Mouse (Mus musculus): ENCODE data around the gene Diaph2. TPM values are rescaled to one million over a fixed set of nuclear protein-coding genes. Genes with fewer than 3 reads are reported as not detected.
"Not testable (repeated sequence)": the region's sequence is repeated elsewhere in the genome, so short reads cannot be mapped to it uniquely, and the experiment has no call there.

Gene Diaph2
- polyA plus RNA-seq, 1 experiment from 2014 or later = 4.6 TPM

DNA sequence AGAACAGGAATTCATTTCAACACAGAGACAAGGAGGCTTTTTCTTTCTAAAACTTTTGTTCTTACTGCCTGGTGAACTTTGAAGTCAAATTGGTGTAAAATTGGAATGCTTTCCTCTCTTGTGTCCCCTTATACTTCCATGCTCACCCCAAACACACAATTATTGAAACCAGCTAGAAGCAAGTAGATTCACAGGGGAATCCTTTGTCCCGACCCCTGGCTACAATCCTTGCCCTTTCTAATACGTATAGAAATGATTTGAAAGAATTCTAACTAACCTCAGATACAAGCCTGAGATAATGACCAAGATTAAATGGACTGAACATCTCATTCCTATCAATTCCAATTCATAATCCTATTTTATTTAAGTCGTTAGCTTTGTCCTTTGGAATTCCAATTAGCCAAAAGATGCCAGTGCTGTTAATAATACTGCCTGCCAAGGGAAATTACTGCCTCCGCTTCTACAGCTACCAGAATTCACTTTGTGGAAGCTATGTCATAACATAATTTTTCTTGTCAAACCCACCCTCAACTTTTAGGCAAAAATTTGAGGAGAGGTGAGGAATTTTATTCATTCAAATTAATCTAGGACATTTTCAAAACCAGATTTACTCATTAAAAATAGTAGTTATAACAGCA, 644.1 kb downstream of the Diaph2 start:
- Histone ChIP-seq H3K36me3 (no peaks in the 10 kb centered on the region), H3K4me2 (replicated peaks) (no peak overlapping the region), H3K27ac (no peak overlapping the region), H3K4me3 (no peak overlapping the region), H3K9ac (no peak overlapping the region), H3K4me1 (no peaks in the 10 kb centered on the region), H3K9me3 (no peaks in the 10 kb centered on the region), H3K27me3 (no peaks in the 10 kb centered on the region)
- 61% methylated on average over 4 of the region's 4 CpGs for WGBS
- no peak for ATAC-seq (ENCODE audit: low FRiP score, low read depth)

DNA sequence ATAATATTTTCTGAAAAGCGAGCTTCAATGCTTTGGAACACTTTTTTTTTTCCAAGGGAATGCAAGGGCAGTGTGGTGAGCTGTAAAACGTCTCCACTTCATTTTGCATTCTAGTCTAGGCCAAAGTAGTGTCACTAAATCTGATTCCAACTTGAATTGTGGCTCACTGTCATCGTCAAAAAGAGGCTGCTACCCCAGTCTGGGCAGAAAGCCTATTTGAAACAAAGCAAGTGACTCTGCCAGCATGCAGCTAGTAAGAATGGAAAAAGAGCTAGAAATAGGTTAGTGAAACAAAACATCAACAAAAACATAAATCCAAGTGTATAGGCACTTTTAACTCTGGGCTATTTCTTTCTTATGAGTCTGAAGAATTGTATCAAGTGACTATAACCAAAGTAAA, 653.7 kb downstream of the Diaph2 start:
- H3K36me3 ChIP-seq = no peaks in the 10 kb centered on the region
- 41% methylated on average over 3 of the region's 3 CpGs for WGBS
- H3K4me3 ChIP-seq = no peak overlapping the region
- H3K9ac ChIP-seq = no peak overlapping the region
- ATAC-seq (ENCODE audit: low FRiP score, low read depth) = no peak
- no peaks in the 10 kb centered on the region for H3K4me1 ChIP-seq
- H3K27me3 ChIP-seq = no peaks in the 10 kb centered on the region
- H3K27ac ChIP-seq = no peak overlapping the region
- no peaks in the 10 kb centered on the region for H3K9me3 ChIP-seq
- H3K4me2 ChIP-seq (replicated peaks) = no peak overlapping the region

DNA sequence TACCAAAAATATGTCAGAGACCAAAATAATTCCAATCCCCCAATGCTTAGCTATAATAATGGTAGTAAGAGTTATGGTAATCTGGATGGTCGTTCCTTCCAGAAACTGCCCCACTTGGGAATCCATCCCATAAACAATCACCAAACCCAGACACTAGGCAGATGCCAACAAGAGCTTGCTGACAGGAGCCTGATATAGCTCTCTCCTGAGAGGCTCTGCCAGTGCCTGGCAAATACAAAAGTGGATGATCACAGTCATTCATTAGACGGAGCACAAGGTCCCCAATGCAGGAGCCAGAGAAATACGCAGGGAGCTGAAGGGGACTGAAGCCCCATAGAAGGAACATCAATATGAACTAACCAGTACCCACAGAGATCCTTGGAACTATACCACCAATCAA, 657.9 kb downstream of the Diaph2 start:
- H3K4me1 ChIP-seq; H3K27me3 ChIP-seq; H3K4me3 ChIP-seq; H3K36me3 ChIP-seq; H3K9ac ChIP-seq; H3K9me3 ChIP-seq; ATAC-seq (ENCODE audit: low FRiP score, low read depth); H3K4me2 ChIP-seq (replicated peaks); H3K27ac ChIP-seq: not testable (repeated sequence)
- 88% methylated on average over 3 of the region's 3 CpGs for WGBS

DNA sequence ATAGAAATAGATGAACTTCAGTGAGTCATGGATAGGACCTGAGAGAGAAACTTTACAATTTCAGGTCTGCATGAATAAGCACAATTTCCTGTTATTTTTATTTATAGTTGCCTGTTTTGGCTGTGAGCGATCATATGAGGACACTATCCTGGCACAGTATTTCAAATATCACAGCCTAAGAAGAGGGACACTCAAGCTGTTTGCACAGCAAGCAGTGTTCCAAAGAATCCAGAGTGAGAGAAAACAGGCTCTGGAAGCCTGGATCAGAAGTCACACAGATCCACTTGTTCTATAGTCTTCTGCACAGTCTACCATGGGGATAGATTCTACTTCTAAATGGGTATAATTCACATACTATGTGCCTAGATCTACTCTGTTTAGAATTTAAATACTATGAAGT, 659.4 kb downstream of the Diaph2 start:
- Histone ChIP-seq H3K9ac (no peak overlapping the region), H3K36me3 (no peaks in the 10 kb centered on the region), H3K4me3 (no peak overlapping the region), H3K27me3 (no peaks in the 10 kb centered on the region), H3K4me2 (replicated peaks) (no peak overlapping the region), H3K9me3 (no peaks in the 10 kb centered on the region), H3K4me1 (no peaks in the 10 kb centered on the region), H3K27ac (no peak overlapping the region)
- 90% methylated on average over 1 of the region's 1 CpGs for WGBS
- ATAC-seq (ENCODE audit: low FRiP score, low read depth) = no peak

DNA sequence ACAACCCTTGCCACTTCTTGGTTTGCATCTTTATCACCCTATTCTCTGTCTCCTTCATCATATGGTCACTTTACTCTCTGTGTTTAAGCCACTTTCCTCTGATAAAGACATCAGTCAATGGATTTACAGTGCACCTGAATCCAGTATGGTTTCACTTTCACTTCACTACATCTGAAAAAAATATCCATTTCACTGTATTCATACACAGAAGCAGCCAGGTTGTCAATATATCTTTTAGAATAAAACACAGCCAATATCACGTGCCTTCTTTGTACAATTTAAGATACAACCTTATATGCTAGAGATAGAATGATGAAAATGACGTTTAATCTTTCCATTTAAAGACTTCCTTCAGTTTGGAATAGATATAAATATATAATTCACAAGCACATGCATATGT, 673.6 kb downstream of the Diaph2 start:
- H3K36me3 ChIP-seq = no peaks in the 10 kb centered on the region
- no peaks in the 10 kb centered on the region for H3K9me3 ChIP-seq
- no peak overlapping the region for H3K4me2 ChIP-seq (replicated peaks)
- WGBS = 71% methylated on average over 2 of the region's 2 CpGs
- no peak overlapping the region for H3K4me3 ChIP-seq
- no peak overlapping the region for H3K9ac ChIP-seq
- H3K27me3 ChIP-seq = no peaks in the 10 kb centered on the region
- no peak overlapping the region for H3K27ac ChIP-seq
- no peaks in the 10 kb centered on the region for H3K4me1 ChIP-seq
- no peak for ATAC-seq (ENCODE audit: low FRiP score, low read depth)

DNA sequence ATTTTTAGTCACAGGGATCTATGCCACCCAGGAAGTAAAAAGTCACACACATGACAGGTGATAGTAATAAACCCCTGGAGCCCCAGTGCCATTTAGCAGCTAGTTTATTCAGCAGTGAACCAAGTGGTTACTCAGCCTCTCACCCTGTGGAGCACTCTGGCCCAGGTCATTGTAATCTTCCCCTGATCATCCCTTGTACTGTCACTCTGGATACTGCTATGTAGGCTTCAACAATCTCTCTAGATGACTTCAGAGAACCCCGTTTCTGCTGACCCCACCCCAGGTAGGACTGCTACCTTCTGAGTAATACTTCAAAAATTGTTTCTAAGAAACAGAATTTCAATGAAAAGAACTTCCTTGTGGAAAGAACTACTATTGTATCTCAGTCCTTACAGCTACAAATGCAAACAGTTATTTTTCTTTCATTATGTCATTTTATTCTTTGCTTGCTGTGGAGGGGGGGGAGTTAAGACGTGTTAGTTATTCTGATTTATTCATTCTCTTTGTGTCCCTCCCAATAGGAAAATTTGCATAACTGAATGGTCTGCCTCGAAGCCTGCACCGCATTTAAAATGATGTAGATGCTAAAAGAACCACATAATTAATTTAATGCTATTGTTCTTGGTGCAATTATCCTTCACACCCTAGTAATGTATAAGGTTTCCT, 702.4 kb downstream of the Diaph2 start:
- Histone ChIP-seq H3K27ac (no peak overlapping the region), H3K36me3 (no peaks in the 10 kb centered on the region), H3K9ac (no peak overlapping the region), H3K4me2 (replicated peaks) (no peak overlapping the region), H3K4me1 (no peaks in the 10 kb centered on the region), H3K27me3 (no peaks in the 10 kb centered on the region), H3K9me3 (no peaks in the 10 kb centered on the region), H3K4me3 (no peak overlapping the region)
- ATAC-seq (ENCODE audit: low FRiP score, low read depth) = no peak
- WGBS = 65% methylated on average over 4 of the region's 4 CpGs

DNA sequence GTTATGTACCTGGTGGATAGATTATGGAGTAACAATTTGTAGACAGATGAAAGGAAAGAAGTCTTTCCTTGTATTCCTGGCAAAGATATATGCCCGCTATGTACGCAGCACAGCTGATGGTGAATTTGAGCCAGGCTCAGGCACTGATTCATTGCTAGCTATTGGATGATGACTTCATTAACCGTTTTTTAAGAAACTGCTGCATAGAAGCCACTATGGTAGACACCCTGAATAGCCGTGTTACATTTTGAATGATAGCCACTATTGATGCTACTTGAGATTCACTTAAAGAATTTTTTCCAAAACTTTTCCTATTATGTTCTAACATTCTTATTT, 702.9 kb downstream of the Diaph2 start:
- H3K27me3 ChIP-seq = no peaks in the 10 kb centered on the region
- H3K9me3 ChIP-seq = no peaks in the 10 kb centered on the region
- no peak overlapping the region for H3K9ac ChIP-seq
- no peak overlapping the region for H3K27ac ChIP-seq
- H3K4me3 ChIP-seq = no peak overlapping the region
- H3K4me2 ChIP-seq (replicated peaks) = no peak overlapping the region
- H3K4me1 ChIP-seq = no peaks in the 10 kb centered on the region
- ATAC-seq (ENCODE audit: low FRiP score, low read depth) = no peak
- 85% methylated on average over 4 of the region's 4 CpGs for WGBS
- no peaks in the 10 kb centered on the region for H3K36me3 ChIP-seq

DNA sequence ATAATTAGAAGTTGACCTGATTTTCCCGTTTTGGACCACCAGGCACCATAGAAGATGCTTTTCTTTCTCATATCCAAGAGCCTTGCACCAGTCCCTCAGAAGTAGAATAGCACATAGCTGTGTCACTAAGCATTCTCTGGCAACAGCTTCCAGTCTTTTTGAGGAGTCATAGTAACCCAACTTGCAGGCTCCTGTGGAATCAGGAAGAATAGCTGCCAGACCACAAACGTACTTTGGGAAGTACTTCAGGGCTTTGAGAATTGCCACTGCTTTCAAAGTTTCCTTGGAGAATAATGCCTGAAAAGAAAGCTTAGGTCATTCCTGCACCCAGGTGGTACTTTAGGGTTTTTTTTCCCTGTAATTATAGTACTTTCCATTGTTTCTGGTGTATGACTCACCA, 723.6 kb downstream of the Diaph2 start:
- 40% methylated on average over 2 of the region's 2 CpGs for WGBS
- Histone ChIP-seq H3K36me3 (no peaks in the 10 kb centered on the region), H3K27ac (no peak overlapping the region), H3K4me1 (no peaks in the 10 kb centered on the region), H3K9me3 (no peaks in the 10 kb centered on the region), H3K9ac (no peak overlapping the region), H3K4me3 (no peak overlapping the region), H3K27me3 (no peaks in the 10 kb centered on the region), H3K4me2 (replicated peaks) (no peak overlapping the region)
- no peak for ATAC-seq (ENCODE audit: low FRiP score, low read depth)

DNA sequence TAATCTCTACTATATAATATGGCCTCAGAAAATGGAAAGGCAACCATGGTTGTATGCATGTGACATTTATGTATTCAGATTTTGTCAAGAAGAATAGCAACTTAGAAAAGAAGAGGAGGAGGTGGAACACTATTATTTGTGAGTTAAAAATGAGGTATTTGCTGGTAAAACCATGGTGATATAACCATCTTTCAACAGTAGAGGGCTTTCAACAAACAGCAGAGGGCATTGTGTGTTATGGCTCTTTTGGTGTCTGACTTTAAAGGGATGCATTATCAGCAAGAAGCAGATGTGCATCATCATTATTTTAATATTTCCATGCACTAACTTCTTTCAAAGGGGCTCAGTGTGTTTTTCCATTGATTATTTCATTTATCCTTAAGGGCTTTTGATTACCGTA, 731.3 kb downstream of the Diaph2 start:
- Histone ChIP-seq H3K4me3 (no peak overlapping the region), H3K27ac (no peak overlapping the region), H3K4me2 (replicated peaks) (no peak overlapping the region), H3K9me3 (no peaks in the 10 kb centered on the region), H3K9ac (no peak overlapping the region), H3K36me3 (no peaks in the 10 kb centered on the region), H3K4me1 (no peaks in the 10 kb centered on the region), H3K27me3 (no peaks in the 10 kb centered on the region)
- ATAC-seq (ENCODE audit: low FRiP score, low read depth) = no peak
- WGBS = 88% methylated on average over 1 of the region's 1 CpGs

DNA sequence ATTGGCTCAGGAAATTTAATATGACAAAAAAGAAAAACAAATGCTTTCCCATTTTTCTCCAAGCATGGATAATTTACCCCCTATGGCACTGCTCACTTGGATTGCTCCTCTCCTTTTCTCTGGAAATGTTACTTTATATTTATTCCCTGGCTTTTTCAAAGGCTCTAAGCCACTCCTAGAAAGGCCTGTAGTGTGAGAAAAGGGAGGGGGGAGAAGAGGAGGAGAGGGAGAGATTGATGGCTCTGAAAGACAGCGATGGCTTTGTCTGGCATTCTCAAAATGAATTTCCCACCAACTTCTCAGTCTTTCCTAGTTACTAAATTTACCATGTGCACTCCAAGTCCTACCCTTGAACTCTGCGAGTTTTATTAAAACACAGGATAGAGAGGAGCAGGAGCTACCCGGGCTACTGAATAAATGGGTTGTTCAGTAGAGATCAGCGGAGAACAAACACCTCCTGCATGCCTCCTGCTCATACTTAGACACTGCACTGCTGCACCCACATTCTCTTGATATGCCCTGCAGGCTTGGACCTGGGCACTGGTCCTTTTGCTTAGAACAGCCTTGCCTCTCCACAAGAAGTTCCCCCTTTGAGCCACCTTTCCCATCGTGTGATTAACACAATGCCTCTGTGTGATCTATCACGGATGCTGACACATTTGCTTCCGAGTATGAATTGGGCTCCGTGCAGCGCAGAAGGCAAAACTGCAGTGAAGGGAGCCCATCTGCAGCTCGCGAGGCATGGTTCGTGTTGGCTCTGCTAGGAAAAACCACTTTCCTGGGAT, 753.3 kb downstream of the Diaph2 start:
- Histone ChIP-seq H3K27ac (no peak overlapping the region), H3K4me1 (no peaks in the 10 kb centered on the region), H3K4me3 (no peak overlapping the region), H3K4me2 (replicated peaks) (no peak overlapping the region), H3K9me3 (no peaks in the 10 kb centered on the region), H3K36me3 (no peaks in the 10 kb centered on the region), H3K9ac (no peak overlapping the region), H3K27me3 (no peaks in the 10 kb centered on the region; the same call in 1 of the 2 replicates)
- no peak for ATAC-seq (ENCODE audit: low FRiP score, low read depth)
- WGBS = 64% methylated on average over 12 of the region's 12 CpGs

DNA sequence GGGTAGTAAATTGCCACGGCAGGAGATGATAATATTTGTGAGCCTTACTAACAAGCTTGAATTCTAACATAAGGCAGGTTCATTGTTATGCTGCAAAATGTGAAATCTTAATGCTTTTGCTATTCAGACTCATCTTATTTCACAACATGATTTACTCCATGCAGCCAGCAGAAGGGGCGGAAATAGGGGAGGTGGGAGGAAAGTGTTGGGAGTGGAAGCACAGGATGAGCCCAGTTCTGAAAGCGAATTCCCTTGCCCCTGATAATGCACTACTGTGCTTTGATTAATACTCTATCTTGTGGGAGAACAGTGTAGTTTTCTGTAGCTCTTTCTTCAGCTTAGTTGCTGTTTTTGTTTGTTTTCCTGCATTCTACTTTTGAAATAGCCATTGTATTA, 753.9 kb downstream of the Diaph2 start:
- WGBS = 75% methylated on average over 3 of the region's 3 CpGs

DNA sequence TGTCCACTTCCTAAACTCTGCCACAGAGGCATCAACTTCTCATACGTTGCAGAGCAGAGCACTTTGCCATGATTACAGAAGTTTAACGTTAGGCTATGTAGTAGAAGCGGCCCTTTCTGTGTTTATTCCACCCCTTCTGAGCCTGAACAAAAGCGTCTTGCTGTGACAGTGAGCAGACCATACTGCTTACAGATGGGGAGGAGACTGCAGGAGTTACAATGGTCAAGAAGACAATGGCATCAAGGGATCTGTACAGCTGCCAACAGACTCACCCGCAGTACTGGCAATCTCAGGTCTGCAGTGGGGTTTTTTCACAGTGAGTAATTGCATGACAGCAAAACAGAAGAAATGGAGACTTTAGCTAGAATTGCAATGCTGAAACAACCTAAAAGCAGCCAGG, 756.1 kb downstream of the Diaph2 start:
- no peak overlapping the region for H3K27ac ChIP-seq

More for the DNA sequence above, 753.9 kb downstream of the Diaph2 start:
- no peaks in the 10 kb centered on the region for H3K9me3 ChIP-seq
- no peak overlapping the region for H3K9ac ChIP-seq
- ATAC-seq (ENCODE audit: low FRiP score, low read depth) = no peak
- no peaks in the 10 kb centered on the region; the same call in 1 of the 2 replicates for H3K27me3 ChIP-seq
- H3K27ac ChIP-seq = no peak overlapping the region
- H3K36me3 ChIP-seq = no peaks in the 10 kb centered on the region
- no peak overlapping the region for H3K4me3 ChIP-seq
- H3K4me2 ChIP-seq (replicated peaks) = no peak overlapping the region
- no peaks in the 10 kb centered on the region for H3K4me1 ChIP-seq

More for the DNA sequence above, 756.1 kb downstream of the Diaph2 start:
- Histone ChIP-seq H3K9ac (no peak overlapping the region), H3K27me3 (no peaks in the 10 kb centered on the region; the same call in 1 of the 2 replicates), H3K4me2 (replicated peaks) (no peak overlapping the region), H3K4me1 (no peaks in the 10 kb centered on the region), H3K4me3 (no peak overlapping the region), H3K9me3 (no peaks in the 10 kb centered on the region), H3K36me3 (no peaks in the 10 kb centered on the region)
- no peak for ATAC-seq (ENCODE audit: low FRiP score, low read depth)
- WGBS = 28% methylated on average over 5 of the region's 5 CpGs

All from limb, embryonic 13.5 days (tissue).